Mouse (Mus musculus): Measurements from ENCODE around the gene Ebf1. TPM values are rescaled to one million over a fixed set of nuclear protein-coding genes. Genes with fewer than 3 reads are reported as not detected.

The Ebf1 gene
- polyA plus RNA-seq, 1 experiment from 2014 or later, result 26.9 TPM

- Histone ChIP-seq H3K27ac (ENCODE audit: low read depth, low read length) (no peak overlapping the region), H3K9ac (ENCODE audit: low read depth, low read length) (no peak overlapping the region)
- no peak for ATAC-seq (ENCODE audit: low FRiP score, low TSS enrichment)
These were observed 280.1 kb downstream of the Ebf1 start for GRCm38 (mm10) chr11:44897140-44897665.

GRCm38 (mm10) chr11:44899554-44899953 is 282.4 kb downstream of the Ebf1 start:
- Histone ChIP-seq H3K4me3 (ENCODE audit: low read length) (no peak overlapping the region), H3K36me3 (ENCODE audit: control insufficient read depth, insufficient read depth, low read length) (no peaks in the 10 kb centered on the region), H3K9me3 (ENCODE audit: control insufficient read depth, low read length) (no peaks in the 10 kb centered on the region), H3K4me2 (replicated peaks; ENCODE audit: low read depth, low read length) (no peak overlapping the region), H3K9ac (ENCODE audit: low read depth, low read length) (no peak overlapping the region), H3K27ac (ENCODE audit: low read depth, low read length) (no peak overlapping the region), H3K27me3 (ENCODE audit: control insufficient read depth, insufficient read depth, low read length) (no peaks in the 10 kb centered on the region), H3K4me1 (ENCODE audit: control insufficient read depth, insufficient read depth, low read length) (no peaks in the 10 kb centered on the region)
- no peak for ATAC-seq (ENCODE audit: low FRiP score, low TSS enrichment)

More at GRCm38 (mm10) chr11:44897140-44897665, 280.1 kb downstream of the Ebf1 start:
- WGBS, result 75% methylated on average over 10 of the region's 10 CpGs
- no peaks in the 10 kb centered on the region for H3K27me3 ChIP-seq (ENCODE audit: control insufficient read depth, insufficient read depth, low read length)
- H3K4me3 ChIP-seq (ENCODE audit: low read length), result no peak overlapping the region
- H3K36me3 ChIP-seq (ENCODE audit: control insufficient read depth, insufficient read depth, low read length), result no peaks in the 10 kb centered on the region
- H3K4me2 ChIP-seq (replicated peaks; ENCODE audit: low read depth, low read length), result no peak overlapping the region
- no peaks in the 10 kb centered on the region for H3K9me3 ChIP-seq (ENCODE audit: control insufficient read depth, low read length)
- H3K4me1 ChIP-seq (ENCODE audit: control insufficient read depth, insufficient read depth, low read length), result no peaks in the 10 kb centered on the region

GRCm38 (mm10) chr11:44899965-44900364 is 282.8 kb downstream of the Ebf1 start:
- Histone ChIP-seq H3K4me2 (replicated peaks; ENCODE audit: low read depth, low read length) (no peak overlapping the region), H3K27ac (ENCODE audit: low read depth, low read length) (no peak overlapping the region), H3K9me3 (ENCODE audit: control insufficient read depth, low read length) (no peaks in the 10 kb centered on the region), H3K4me1 (ENCODE audit: control insufficient read depth, insufficient read depth, low read length) (no peaks in the 10 kb centered on the region), H3K4me3 (ENCODE audit: low read length) (no peak overlapping the region), H3K27me3 (ENCODE audit: control insufficient read depth, insufficient read depth, low read length) (no peaks in the 10 kb centered on the region), H3K36me3 (ENCODE audit: control insufficient read depth, insufficient read depth, low read length) (no peaks in the 10 kb centered on the region), H3K9ac (ENCODE audit: low read depth, low read length) (no peak overlapping the region)
- no peak for ATAC-seq (ENCODE audit: low FRiP score, low TSS enrichment)
- 86% methylated on average over 7 of the region's 7 CpGs for WGBS

GRCm38 (mm10) chr11:44900496-44900895 is 283.4 kb downstream of the Ebf1 start:
- Histone ChIP-seq H3K4me2 (replicated peaks; ENCODE audit: low read depth, low read length) (no peak overlapping the region), H3K27me3 (ENCODE audit: control insufficient read depth, insufficient read depth, low read length) (no peaks in the 10 kb centered on the region), H3K36me3 (ENCODE audit: control insufficient read depth, insufficient read depth, low read length) (no peaks in the 10 kb centered on the region), H3K27ac (ENCODE audit: low read depth, low read length) (no peak overlapping the region), H3K9ac (ENCODE audit: low read depth, low read length) (no peak overlapping the region), H3K4me1 (ENCODE audit: control insufficient read depth, insufficient read depth, low read length) (no peaks in the 10 kb centered on the region), H3K4me3 (ENCODE audit: low read length) (no peak overlapping the region), H3K9me3 (ENCODE audit: control insufficient read depth, low read length) (no peaks in the 10 kb centered on the region)
- ATAC-seq (ENCODE audit: low FRiP score, low TSS enrichment), result no peak
- WGBS, result 82% methylated on average over 7 of the region's 7 CpGs

- Histone ChIP-seq H3K36me3 (ENCODE audit: control insufficient read depth, insufficient read depth, low read length) (no peaks in the 10 kb centered on the region), H3K27me3 (ENCODE audit: control insufficient read depth, insufficient read depth, low read length) (no peaks in the 10 kb centered on the region), H3K9ac (ENCODE audit: low read depth, low read length) (no peak overlapping the region; the same call in 1 of the 2 replicates), H3K4me2 (replicated peaks; ENCODE audit: low read depth, low read length) (no peak overlapping the region), H3K9me3 (ENCODE audit: control insufficient read depth, low read length) (no peaks in the 10 kb centered on the region), H3K4me3 (ENCODE audit: low read length) (no peak overlapping the region), H3K27ac (ENCODE audit: low read depth, low read length) (no peak overlapping the region), H3K4me1 (ENCODE audit: control insufficient read depth, insufficient read depth, low read length) (no peaks in the 10 kb centered on the region)
- WGBS, result 85% methylated on average over 2 of the region's 2 CpGs
- ATAC-seq (ENCODE audit: low FRiP score, low TSS enrichment), result no peak
These were observed 284.6 kb downstream of the Ebf1 start for GRCm38 (mm10) chr11:44901715-44902114.

- Histone ChIP-seq H3K4me1 (ENCODE audit: control insufficient read depth, insufficient read depth, low read length) (no peaks in the 10 kb centered on the region), H3K9ac (ENCODE audit: low read depth, low read length) (no peak overlapping the region; the same call in 1 of the 2 replicates), H3K4me3 (ENCODE audit: low read length) (no peak overlapping the region), H3K27ac (ENCODE audit: low read depth, low read length) (no peak overlapping the region), H3K4me2 (replicated peaks; ENCODE audit: low read depth, low read length) (no peak overlapping the region), H3K36me3 (ENCODE audit: control insufficient read depth, insufficient read depth, low read length) (no peaks in the 10 kb centered on the region), H3K27me3 (ENCODE audit: control insufficient read depth, insufficient read depth, low read length) (no peaks in the 10 kb centered on the region), H3K9me3 (ENCODE audit: control insufficient read depth, low read length) (no peaks in the 10 kb centered on the region)
- no peak for ATAC-seq (ENCODE audit: low FRiP score, low TSS enrichment)
- WGBS, result 75% methylated on average over 6 of the region's 6 CpGs
These were observed 285.0 kb downstream of the Ebf1 start for GRCm38 (mm10) chr11:44902165-44902564.

GRCm38 (mm10) chr11:44904121-44904520 is 287.0 kb downstream of the Ebf1 start:
- no peaks in the 10 kb centered on the region for H3K4me1 ChIP-seq (ENCODE audit: control insufficient read depth, insufficient read depth, low read length)
- WGBS, result 35% methylated on average over 9 of the region's 9 CpGs
- ATAC-seq (ENCODE audit: low FRiP score, low TSS enrichment), result no peak
- H3K4me3 ChIP-seq (ENCODE audit: low read length), result no peak overlapping the region
- no peak overlapping the region for H3K9ac ChIP-seq (ENCODE audit: low read depth, low read length)
- H3K36me3 ChIP-seq (ENCODE audit: control insufficient read depth, insufficient read depth, low read length), result no peaks in the 10 kb centered on the region
- H3K27ac ChIP-seq (ENCODE audit: low read depth, low read length), result no peak overlapping the region
- no peaks in the 10 kb centered on the region for H3K27me3 ChIP-seq (ENCODE audit: control insufficient read depth, insufficient read depth, low read length)
- no peak overlapping the region for H3K4me2 ChIP-seq (replicated peaks; ENCODE audit: low read depth, low read length)
- no peaks in the 10 kb centered on the region for H3K9me3 ChIP-seq (ENCODE audit: control insufficient read depth, low read length)

GRCm38 (mm10) chr11:44906456-44906855 is 289.3 kb downstream of the Ebf1 start:
- Histone ChIP-seq H3K4me3 (ENCODE audit: low read length) (no peak overlapping the region), H3K4me2 (replicated peaks; ENCODE audit: low read depth, low read length) (no peak overlapping the region), H3K9me3 (ENCODE audit: control insufficient read depth, low read length) (no peaks in the 10 kb centered on the region), H3K36me3 (ENCODE audit: control insufficient read depth, insufficient read depth, low read length) (no peaks in the 10 kb centered on the region), H3K4me1 (ENCODE audit: control insufficient read depth, insufficient read depth, low read length) (no peaks in the 10 kb centered on the region), H3K27me3 (ENCODE audit: control insufficient read depth, insufficient read depth, low read length) (no peaks in the 10 kb centered on the region), H3K27ac (ENCODE audit: low read depth, low read length) (no peak overlapping the region), H3K9ac (ENCODE audit: low read depth, low read length) (no peak overlapping the region)
- ATAC-seq (ENCODE audit: low FRiP score, low TSS enrichment), result no peak
- 59% methylated on average over 5 of the region's 5 CpGs for WGBS

GRCm38 (mm10) chr11:44911765-44912164 is 294.6 kb downstream of the Ebf1 start:
- Histone ChIP-seq H3K9me3 (ENCODE audit: control insufficient read depth, low read length) (no peaks in the 10 kb centered on the region), H3K4me2 (replicated peaks; ENCODE audit: low read depth, low read length) (no peak overlapping the region), H3K27ac (ENCODE audit: low read depth, low read length) (no peak overlapping the region), H3K9ac (ENCODE audit: low read depth, low read length) (no peak overlapping the region), H3K4me3 (ENCODE audit: low read length) (no peak overlapping the region), H3K27me3 (ENCODE audit: control insufficient read depth, insufficient read depth, low read length) (no peaks in the 10 kb centered on the region), H3K36me3 (ENCODE audit: control insufficient read depth, insufficient read depth, low read length) (no peaks in the 10 kb centered on the region), H3K4me1 (ENCODE audit: control insufficient read depth, insufficient read depth, low read length) (no peaks in the 10 kb centered on the region)
- 42% methylated on average over 1 of the region's 1 CpGs for WGBS
- ATAC-seq (ENCODE audit: low FRiP score, low TSS enrichment), result no peak
